Mouse (Mus musculus) effector memory CD4-positive, alpha-beta T cell, adult 5 months (primary cell): ENCODE results near the gene Unc80. TPM values are rescaled to one million over a fixed set of nuclear protein-coding genes. Genes with fewer than 3 reads are reported as not detected.

Experiments
- polyA plus RNA-seq: library from polyadenylated mRNA; unstranded; fragments of 100-300 nt; shearing (Covaris generic); gene quantifications from one replicate; pipeline ENCODE4 v1.2.1, GENCODE M21; 2017

Gene Unc80
- polyA plus RNA-seq: 1.2 TPM

DNA sequence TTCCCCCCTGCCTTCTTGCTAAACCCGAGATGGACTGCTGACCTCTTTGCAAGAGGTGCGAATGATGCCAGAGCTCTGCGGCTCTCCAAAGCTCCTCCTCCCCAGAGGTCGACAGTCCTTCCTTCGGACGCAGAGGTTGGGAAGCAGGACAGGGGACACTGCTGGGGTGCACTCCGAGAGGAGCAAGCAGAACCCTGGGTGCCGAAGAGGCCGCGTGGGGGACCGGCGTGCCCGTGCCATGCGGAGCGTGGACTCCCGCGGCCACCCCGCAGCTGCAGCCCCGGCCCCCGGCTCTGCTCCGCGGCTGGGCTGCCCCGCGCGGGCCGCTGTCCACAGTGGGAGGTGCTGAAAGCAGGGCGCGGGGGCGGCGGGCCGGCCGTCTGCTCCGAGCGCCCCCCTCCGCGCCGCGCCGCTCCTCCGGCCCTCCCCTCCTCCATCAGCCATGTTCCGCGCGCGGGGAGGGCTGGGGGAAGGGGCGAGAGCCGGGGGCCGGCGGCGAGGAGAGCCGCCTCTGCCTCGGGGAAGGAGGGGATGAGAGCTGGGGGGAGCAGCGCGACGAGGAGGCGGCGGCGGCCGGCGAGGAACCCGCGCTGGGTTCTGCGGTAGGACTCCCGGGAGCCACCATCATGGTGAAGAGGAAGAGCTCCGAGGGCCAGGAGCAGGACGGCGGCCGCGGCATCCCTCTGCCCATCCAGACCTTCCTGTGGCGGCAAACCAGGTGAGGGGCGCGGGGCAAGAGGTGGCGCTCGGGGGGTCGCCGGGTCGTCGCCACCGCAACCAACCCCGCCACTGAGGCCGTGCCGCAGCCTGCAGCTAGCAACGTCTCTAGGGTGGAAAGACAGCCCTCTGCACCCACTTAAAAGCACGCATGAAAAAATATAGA, at the start of gene Unc80:
Gene Unc80, plus strand, starts transcription at position 547 of the 883 bp plus-strand sequence.

DNA sequence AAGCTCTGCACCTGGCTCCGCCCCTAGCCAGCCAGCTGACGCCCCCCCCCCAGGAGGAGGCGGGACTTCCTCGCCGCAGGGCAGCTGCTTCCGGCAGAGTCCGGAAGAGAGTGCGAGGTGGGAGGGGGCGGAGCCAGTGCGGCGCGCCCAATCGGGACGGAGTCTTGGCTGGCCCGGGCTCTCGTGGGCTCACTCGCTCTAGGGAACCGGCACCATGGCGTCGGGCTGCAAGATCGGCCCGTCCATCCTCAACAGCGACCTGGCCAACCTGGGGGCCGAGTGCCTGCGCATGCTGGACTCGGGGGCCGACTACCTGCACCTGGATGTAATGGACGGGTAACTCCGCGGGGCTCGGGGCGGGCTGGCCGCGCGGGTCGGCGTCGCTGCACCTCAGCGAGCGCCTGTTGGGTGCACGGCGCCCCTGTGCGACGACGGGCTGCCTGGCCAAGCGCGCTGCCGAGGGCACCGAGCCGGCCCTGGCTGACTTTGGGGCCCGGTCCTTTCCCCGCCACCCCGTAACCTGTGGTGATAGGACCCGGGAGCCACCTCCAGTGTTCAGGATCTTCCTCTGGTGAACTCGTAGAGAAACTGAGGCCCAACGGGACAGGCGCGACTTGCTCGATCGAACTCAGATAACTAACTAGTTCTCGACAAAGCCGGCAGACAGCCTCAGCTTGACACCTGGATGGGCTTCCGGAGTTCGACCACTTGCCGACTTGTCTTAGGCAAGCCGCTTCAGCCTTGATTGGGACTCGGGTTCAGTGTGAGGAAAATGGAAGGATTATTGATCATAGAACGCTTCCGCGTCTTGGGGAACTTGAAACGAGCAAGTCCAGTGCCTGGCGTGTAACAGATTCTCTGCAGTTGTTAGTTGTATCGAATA, 232.8 kb downstream of the Unc80 start, which contains the start of gene Rpe:
Gene Rpe, plus strand, starts transcription at position 139 of the 883 bp plus-strand sequence.

Other genes with a start within 250 kb of the Unc80 start
- 37.5 TPM for gene Rpe, start 232.5 kb downstream of the Unc80 start, polyA plus RNA-seq